Mouse (Mus musculus) liver, adult 2 months (tissue): ENCODE measurements around the gene Tmem196. TPM values are rescaled to one million over a fixed set of nuclear protein-coding genes. Genes with fewer than 3 reads are reported as not detected.
"Not testable (repeated sequence)": the region's sequence is repeated elsewhere in the genome, so short reads cannot be mapped to it uniquely, and the experiment has no call there.

ENCODE experiments used
- DNase-seq: peaks from one replicate; pipeline ENCODE4 v3.0.0-alpha.2; 2011; ENCODE audit warnings: low read depth, low spot score; ENCODE audit errors: extremely low read depth
- H3K27ac ChIP-seq: fragments of 200-500 bp; replicated peaks from 2 replicates; pipeline ENCODE4 v1.5.1; 2012; ENCODE audit warnings: low read depth, mild to moderate bottlenecking, control low read depth, inconsistent platforms, low read length; ENCODE audit not compliant: insufficient read depth
- H3K27me3 ChIP-seq: fragments of 200-500 bp; 2 replicates; pipeline ENCODE4 v1.6.1; 2012; ENCODE audit warnings: mild to moderate bottlenecking, moderate library complexity, low read length, inconsistent platforms; ENCODE audit not compliant: control insufficient read depth, insufficient read depth
- H3K36me3 ChIP-seq: fragments of 200-500 bp; 2 replicates; pipeline ENCODE4 v1.6.1; 2012; ENCODE audit warnings: low read length, inconsistent platforms; ENCODE audit not compliant: control insufficient read depth, insufficient read depth
- H3K4me1 ChIP-seq: fragments of 200-500 bp; 2 replicates; pipeline ENCODE4 v1.6.1; 2011; ENCODE audit warnings: low read length; ENCODE audit not compliant: control insufficient read depth, insufficient read depth
- H3K4me3 ChIP-seq: fragments of 200-500 bp; 2 replicates; pipeline ENCODE4 v1.5.1; 2011; ENCODE audit warnings: low read depth, mild to moderate bottlenecking, control low read depth, low read length, moderate library complexity; ENCODE audit not compliant: insufficient read depth
- H3K79me2 ChIP-seq: fragments of 200-500 bp; 2 replicates; pipeline ENCODE4 v1.6.1; 2012; ENCODE audit warnings: inconsistent platforms, mild to moderate bottlenecking, low read length, moderate library complexity; ENCODE audit not compliant: control insufficient read depth, insufficient read depth
- H3K9ac ChIP-seq: fragments of 200-500 bp; 2 replicates; pipeline ENCODE4 v1.6.1; 2012; ENCODE audit warnings: low read depth, mild to moderate bottlenecking, control low read depth, inconsistent platforms, low read length
- CTCF ChIP-seq: fragments of 200-500 bp; IDR thresholded peaks from 2 replicates; pipeline ENCODE4 v1.5.1; 2011; ENCODE audit warnings: low read depth, low read length, control low read depth
- POLR2A ChIP-seq: fragments of 200-500 bp; IDR thresholded peaks from 2 replicates; pipeline ENCODE4 v1.6.1; 2011; ENCODE audit warnings: low read length, control low read depth; ENCODE audit not compliant: insufficient read depth; ENCODE audit errors: extremely low read depth
- WGBS: fragments of 180-500 bp; shearing (Covaris S2); methylation state at CpG from one replicate; pipeline ENCODE4 v1.1.7; 2018; 5-methylcytosine and 5-hydroxymethylcytosine counted together
- polyA plus RNA-seq: library from polyadenylated mRNA; depleted of rRNA; stranded (reverse); fragments of >200 nt; gene quantifications from 2 replicates; pipeline ENCODE4 v1.2.3, GENCODE M21; 2012
- total RNA-seq: library from RNA; depleted of rRNA; stranded (reverse); fragments of >200 nt; gene quantifications from 2 replicates; pipeline ENCODE4 v1.2.3, GENCODE M21; 2014

Gene Tmem196
- total and polyA plus RNA-seq, 2 experiments, result not detected

- Histone ChIP-seq H3K36me3 (no peaks in the 10 kb centered on the region), H3K4me3 (no peak overlapping the region), H3K79me2 (no peaks in the 10 kb centered on the region), H3K27me3 (no peaks in the 10 kb centered on the region), H3K9ac (no peak overlapping the region), H3K4me1 (no peaks in the 10 kb centered on the region), H3K27ac (no peak overlapping the region)
- TF ChIP-seq POLR2A (no peak), CTCF (peak; percentile 35)
- peak; percentile 31 for DNase-seq
- 0% methylated on average over 2 of the region's 2 CpGs for WGBS
These were observed 36.1 kb downstream of the Tmem196 start for GRCm38 (mm10) chr12:119981731-119982130.

- H3K36me3 ChIP-seq, result no peaks in the 10 kb centered on the region
- no peak for TF ChIP-seq POLR2A
- no peak for TF ChIP-seq CTCF
- no peaks in the 10 kb centered on the region for H3K27me3 ChIP-seq
- H3K4me3 ChIP-seq, result no peak overlapping the region
- no peak overlapping the region for H3K9ac ChIP-seq
- no peak for DNase-seq
- no peaks in the 10 kb centered on the region for H3K4me1 ChIP-seq
- WGBS, result 51% methylated on average over 1 of the region's 1 CpGs
- no peak overlapping the region for H3K27ac ChIP-seq
- no peaks in the 10 kb centered on the region for H3K79me2 ChIP-seq
These were observed 52.6 kb downstream of the Tmem196 start for GRCm38 (mm10) chr12:119998267-119998666.

GRCm38 (mm10) chr12:120004280-120004679 is 58.7 kb downstream of the Tmem196 start:
- H3K4me1 ChIP-seq, result no peaks in the 10 kb centered on the region
- DNase-seq, result no peak
- no peak overlapping the region for H3K9ac ChIP-seq
- no peak overlapping the region for H3K27ac ChIP-seq
- TF ChIP-seq POLR2A (no peak), CTCF (no peak)
- no peaks in the 10 kb centered on the region for H3K27me3 ChIP-seq
- H3K79me2 ChIP-seq, result no peaks in the 10 kb centered on the region
- no peaks in the 10 kb centered on the region for H3K36me3 ChIP-seq
- H3K4me3 ChIP-seq, result no peak overlapping the region

GRCm38 (mm10) chr12:120014768-120015167 is 69.1 kb downstream of the Tmem196 start:
- DNase-seq, result no peak
- no peak overlapping the region for H3K27ac ChIP-seq
- WGBS, result 66% methylated on average over 4 of the region's 4 CpGs
- no peaks in the 10 kb centered on the region for H3K4me1 ChIP-seq
- no peak overlapping the region for H3K4me3 ChIP-seq
- H3K27me3 ChIP-seq, result no peaks in the 10 kb centered on the region; the same call in 1 of the 2 replicates
- no peaks in the 10 kb centered on the region for H3K79me2 ChIP-seq
- no peak for TF ChIP-seq POLR2A
- no peak for TF ChIP-seq CTCF
- no peak overlapping the region for H3K9ac ChIP-seq
- no peaks in the 10 kb centered on the region for H3K36me3 ChIP-seq

- no peak for TF ChIP-seq CTCF
- TF ChIP-seq POLR2A, result no peak
- Histone ChIP-seq H3K27ac (no peak overlapping the region), H3K4me3 (no peak overlapping the region), H3K36me3 (no peaks in the 10 kb centered on the region), H3K27me3 (no peaks in the 10 kb centered on the region; the same call in 1 of the 2 replicates), H3K79me2 (no peaks in the 10 kb centered on the region), H3K4me1 (no peaks in the 10 kb centered on the region), H3K9ac (no peak overlapping the region)
- no peak for DNase-seq
- 74% methylated on average over 1 of the region's 1 CpGs for WGBS
These were observed 69.6 kb downstream of the Tmem196 start for GRCm38 (mm10) chr12:120015201-120015600.

GRCm38 (mm10) chr12:120028089-120028959 is 82.7 kb downstream of the Tmem196 start:
- not testable (repeated sequence) for H3K27me3 ChIP-seq, H3K9ac ChIP-seq, H3K4me1 ChIP-seq, H3K4me3 ChIP-seq, H3K79me2 ChIP-seq, H3K36me3 ChIP-seq, H3K27ac ChIP-seq
- WGBS, result 78% methylated on average over 15 of the region's 15 CpGs
- peak; percentile 56 for DNase-seq
